Mouse (Mus musculus) lung, embryonic 14.5 days (tissue): ENCODE measurements around the gene Ap1s3. TPM values are rescaled to one million over a fixed set of nuclear protein-coding genes. Genes with fewer than 3 reads are reported as not detected.

Experiments
- ATAC-seq: fragments of 200-750 bp; cut with Nextera tagmentation; 2 replicates; pipeline ENCODE4 v1.8.0; 2017; ENCODE audit warnings: mild to moderate bottlenecking, moderate TSS enrichment, moderate library complexity; ENCODE audit not compliant: insufficient read depth
- DNase-seq: peaks from one replicate; pipeline ENCODE4 v3.0.0-alpha.2; 2015
- H3K27ac ChIP-seq: fragments of 300-500 bp; sonication (generic); 2 replicates; pipeline ENCODE4 v1.5.1; 2014; ENCODE audit warnings: low read depth, mild to moderate bottlenecking, moderate library complexity
- H3K27me3 ChIP-seq: fragments of 300-500 bp; sonication (generic); 2 replicates; pipeline ENCODE4 v1.6.1; 2014; ENCODE audit warnings: low read length, control low read depth; ENCODE audit not compliant: insufficient read depth
- H3K36me3 ChIP-seq: fragments of 300-500 bp; sonication (generic); 2 replicates; pipeline ENCODE4 v1.6.1; 2014; ENCODE audit warnings: control low read depth; ENCODE audit not compliant: insufficient read depth
- H3K4me1 ChIP-seq: fragments of 300-500 bp; sonication (generic); 2 replicates; pipeline ENCODE4 v1.6.1; 2014; ENCODE audit warnings: antibody characterized with exemption, control low read depth; ENCODE audit not compliant: insufficient read depth
- H3K4me2 ChIP-seq: fragments of 300-500 bp; sonication (generic); 2 replicates; pipeline ENCODE4 v1.6.1; 2014; ENCODE audit warnings: mild to moderate bottlenecking
- H3K4me3 ChIP-seq: fragments of 300-500 bp; sonication (generic); 2 replicates; pipeline ENCODE4 v1.5.1; 2014; ENCODE audit warnings: low read depth, low read length
- H3K9ac ChIP-seq: fragments of 300-500 bp; sonication (generic); 2 replicates; pipeline ENCODE4 v1.6.1; 2014
- H3K9me3 ChIP-seq: fragments of 300-500 bp; sonication (generic); 2 replicates; pipeline ENCODE4 v1.6.1; 2016; ENCODE audit warnings: low read depth, low read length, control low read depth
- CTCF ChIP-seq: IDR thresholded peaks from 2 replicates; pipeline ENCODE4 v1.5.1; 2016; ENCODE audit warnings: antibody characterized with exemption, low read depth
- WGBS: fragments of 180-500 bp; shearing (Covaris S2); extraction: QIAGEN DNeasy Blood & Tissue Kit; methylation state at CpG from one replicate; pipeline ENCODE4 v1.1.7; 2014; 5-methylcytosine and 5-hydroxymethylcytosine counted together
- polyA plus RNA-seq: library from polyadenylated mRNA; unstranded; fragments of >200 nt; fragmentation: Nextera tagmentation; extraction: Ambion mirVana; gene quantifications from 2 replicates; pipeline ENCODE4 v1.2.1, GENCODE M21; 2014

The Ap1s3 gene
- polyA plus RNA-seq, 1 experiment from 2014 or later = 0.51 TPM

- no peak for ATAC-seq
- Histone ChIP-seq H3K27ac (no peak overlapping the region), H3K27me3 (no peaks in the 10 kb centered on the region), H3K9ac (no peak overlapping the region), H3K36me3 (no peaks in the 10 kb centered on the region), H3K4me2 (no peak overlapping the region), H3K4me3 (no peak overlapping the region), H3K9me3 (no peaks in the 10 kb centered on the region), H3K4me1 (no peaks in the 10 kb centered on the region)
- WGBS = 80% methylated on average over 6 of the region's 6 CpGs
- no peak for TF ChIP-seq CTCF
- no peak for DNase-seq
Measured at GRCm38 (mm10) chr1:79571126-79571525, 100.6 kb downstream of the Ap1s3 start.

- no peak for ATAC-seq
Measured at GRCm38 (mm10) chr1:79561186-79561585, 110.6 kb downstream of the Ap1s3 start.

More at GRCm38 (mm10) chr1:79561186-79561585, 110.6 kb downstream of the Ap1s3 start:
- Histone ChIP-seq H3K36me3 (no peaks in the 10 kb centered on the region), H3K4me2 (no peak overlapping the region), H3K4me3 (no peak overlapping the region), H3K4me1 (no peaks in the 10 kb centered on the region), H3K27me3 (no peaks in the 10 kb centered on the region), H3K27ac (no peak overlapping the region), H3K9me3 (no peaks in the 10 kb centered on the region), H3K9ac (no peak overlapping the region)
- DNase-seq = peak; percentile 41
- TF ChIP-seq CTCF = no peak
- 55% methylated on average over 5 of the region's 5 CpGs for WGBS

Other genes starting within 250 kb of the Ap1s3 start
- gene Scg2, start 231.9 kb downstream of the Ap1s3 start, polyA plus RNA-seq = 0.12 TPM in 1 of 2 replicates, not detected in the other
- 50.4 and 52.8 TPM in 2 replicates for gene Mrpl44, start 104.0 kb upstream of the Ap1s3 start, polyA plus RNA-seq
- gene Wdfy1, start 104.2 kb upstream of the Ap1s3 start, polyA plus RNA-seq = 39.9 and 40.2 TPM in 2 replicates
- 341 and 345 TPM in 2 replicates for gene Serpine2, start 189.2 kb upstream of the Ap1s3 start, polyA plus RNA-seq